Mouse (Mus musculus) urinary bladder, postnatal 25 days (tissue): Measurements from ENCODE around the gene Gucy2d.

Source experiments
- DNase-seq: peaks from one replicate; pipeline ENCODE4 v3.0.0; 2022; ENCODE audit warnings: low spot score

Gene Gucy2d

DNA sequence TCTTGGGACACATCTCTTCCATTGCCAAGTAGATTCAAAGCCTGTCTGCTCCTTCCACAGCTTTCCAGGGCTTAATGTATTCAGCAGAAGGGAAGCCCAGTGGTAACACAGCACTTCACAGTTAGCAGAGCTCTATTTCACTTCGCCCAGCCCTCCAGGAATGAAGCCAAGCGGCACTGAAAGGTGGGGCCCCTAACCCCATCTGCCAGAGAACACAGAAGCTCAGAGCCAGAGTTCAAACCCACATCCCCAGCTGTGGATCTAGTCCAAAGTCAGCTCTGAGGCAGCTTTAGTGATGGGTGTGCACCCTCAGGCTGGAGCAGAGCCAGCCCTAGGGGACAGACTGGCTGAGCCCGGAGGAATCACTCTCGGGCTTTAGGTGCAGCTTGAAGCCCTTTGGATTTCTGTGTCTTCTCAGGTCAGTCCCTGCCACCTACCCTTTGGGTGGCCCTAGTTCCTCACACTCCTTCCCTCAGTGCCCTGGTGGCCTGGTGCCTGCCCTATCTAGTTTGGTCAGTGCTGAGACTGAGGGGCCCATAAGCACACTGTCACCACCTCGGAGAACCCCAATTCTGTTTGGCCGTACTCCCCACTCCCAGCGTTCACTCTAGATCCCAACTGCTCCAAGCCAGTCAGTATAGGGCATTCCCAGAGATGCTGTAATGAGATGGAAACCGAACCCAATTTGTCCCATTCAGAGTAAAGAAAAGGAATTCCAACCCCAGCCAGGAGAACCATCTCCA lies 83.0 kb downstream of the Gucy2d start:
- no peak for DNase-seq

DNA sequence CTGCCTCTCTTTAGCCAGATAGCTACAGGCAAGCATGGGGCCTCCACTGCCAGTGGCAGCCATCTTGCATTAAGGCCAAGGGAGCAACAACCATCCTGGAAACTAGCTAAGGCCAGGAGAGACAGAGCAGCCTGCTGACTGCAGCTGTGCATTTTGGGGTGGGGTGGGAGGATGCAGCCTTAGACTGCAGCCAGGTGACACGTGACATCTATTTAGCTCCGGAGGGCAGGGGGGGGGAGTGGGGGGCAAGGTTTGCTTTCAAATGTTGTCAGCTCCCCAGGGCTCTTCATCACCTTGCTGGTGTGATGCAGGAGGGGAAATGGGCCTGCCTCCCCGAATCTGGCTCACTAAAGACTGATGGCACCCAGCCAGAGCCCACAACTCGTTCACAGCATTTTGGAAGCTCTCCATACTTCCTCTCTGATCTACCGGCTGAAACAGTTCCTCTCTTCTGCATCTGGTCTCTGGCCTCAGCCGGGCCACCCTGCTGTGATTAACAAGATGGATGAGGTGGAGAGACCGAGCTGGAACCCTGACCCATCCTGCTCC lies 83.7 kb downstream of the Gucy2d start:
- no peak for DNase-seq

- no peak for DNase-seq
Observed at GRCm38 (mm10) chr7:98524401-98524800, 84.2 kb downstream of the Gucy2d start.

DNA sequence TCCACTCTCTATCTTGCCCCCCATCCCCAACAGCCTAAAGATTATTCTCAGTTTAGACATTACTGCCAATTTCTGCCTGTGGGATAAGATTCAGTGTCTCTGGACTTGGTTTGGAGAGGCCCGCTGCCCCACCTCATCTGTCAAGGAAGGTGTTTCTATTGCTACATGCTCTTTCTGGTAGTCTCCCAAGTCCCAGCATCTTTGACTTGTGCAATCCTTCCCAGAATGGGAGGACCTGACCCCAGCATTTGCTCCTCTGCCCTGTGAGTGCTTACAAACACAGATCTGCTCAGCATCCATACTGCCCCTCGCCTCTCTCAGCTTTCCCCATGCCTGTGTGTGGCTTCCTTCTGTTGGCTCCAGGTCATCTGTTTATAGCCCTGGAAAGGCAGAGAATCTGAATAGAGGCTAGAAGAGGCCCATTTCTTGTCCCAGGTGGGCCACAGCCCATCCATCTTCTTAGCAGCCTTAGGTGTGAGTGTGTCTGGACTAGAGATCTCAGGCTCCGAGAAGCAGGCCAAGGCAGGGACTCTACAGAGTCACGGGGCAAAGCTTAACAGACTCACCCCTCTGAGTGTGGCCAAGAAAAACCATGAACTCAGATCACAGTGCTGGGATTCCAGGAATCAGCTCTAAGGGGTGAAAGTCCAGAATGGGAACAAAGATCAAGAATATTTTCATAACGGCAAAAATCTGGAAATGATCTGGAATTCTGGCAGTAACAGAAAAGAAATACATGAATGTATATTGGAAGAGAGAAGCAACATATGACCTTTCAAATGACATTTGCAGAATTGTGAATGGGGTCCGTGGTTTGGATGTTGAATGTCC lies 84.9 kb downstream of the Gucy2d start:
- DNase-seq: no peak
